Mouse (Mus musculus) mesoderm, embryonic 11.5 days (tissue): ENCODE results near the gene Ube2h.
"Not testable (repeated sequence)": the region's sequence is repeated elsewhere in the genome, so short reads cannot be mapped to it uniquely, and the experiment has no call there.

Experiments used
- DNase-seq: peaks from one replicate; pipeline ENCODE4 v3.0.0-alpha.2; 2012; ENCODE audit warnings: low read depth, low spot score

Gene Ube2h

GRCm38 (mm10) chr6:30245397-30245796 lies 58.9 kb downstream of the Ube2h start:
- no peak for DNase-seq

DNA sequence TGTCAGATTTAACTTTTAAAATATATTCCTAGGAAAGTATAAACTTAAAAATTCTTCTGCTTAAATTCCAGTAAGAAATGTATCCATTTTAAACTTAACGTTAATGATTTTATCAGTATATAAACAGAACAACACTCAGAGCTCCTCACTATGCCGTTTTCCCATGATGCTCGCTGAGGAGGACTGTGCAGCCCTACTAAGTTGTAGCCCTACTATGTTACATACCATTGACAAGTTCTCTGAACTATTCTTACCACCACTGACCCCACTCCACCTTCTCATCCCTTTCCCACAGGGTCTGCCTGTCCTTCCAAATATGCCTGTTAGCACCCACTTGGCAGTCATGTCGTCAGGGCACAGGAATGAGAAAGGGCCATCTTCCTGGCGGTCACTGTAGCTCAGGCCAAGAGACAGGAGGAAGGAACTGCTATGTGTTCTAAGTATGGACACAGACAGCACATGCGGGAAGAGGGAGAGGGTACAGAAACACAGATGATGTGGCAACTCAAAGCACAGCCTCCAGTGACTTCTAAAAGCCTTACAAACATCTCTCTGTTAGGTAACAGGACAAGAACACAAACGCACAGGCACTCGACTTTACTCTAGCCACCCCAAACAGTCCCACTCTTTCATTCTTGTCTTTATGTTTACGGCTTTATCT lies 60.9 kb downstream of the Ube2h start:
- no peak for DNase-seq

DNA sequence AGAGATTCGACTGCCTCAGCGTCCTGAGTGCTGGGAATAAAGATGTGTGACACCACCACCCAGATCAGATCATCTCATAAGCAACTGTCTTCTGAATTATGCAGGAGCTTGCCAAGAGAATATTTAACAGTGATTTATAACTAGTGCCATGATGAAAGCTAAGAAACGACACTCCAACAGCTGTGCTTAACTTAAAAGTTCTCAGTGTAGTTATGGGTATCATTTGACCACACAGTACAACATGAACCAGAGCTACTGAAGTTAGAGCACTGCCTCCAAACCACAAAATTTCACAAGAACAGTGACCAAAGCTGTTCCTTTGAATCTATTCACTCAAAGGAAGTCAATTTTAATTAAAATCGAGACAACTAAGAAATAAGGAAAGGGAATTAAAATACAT lies 61.4 kb downstream of the Ube2h start:
- DNase-seq, result no peak

DNA sequence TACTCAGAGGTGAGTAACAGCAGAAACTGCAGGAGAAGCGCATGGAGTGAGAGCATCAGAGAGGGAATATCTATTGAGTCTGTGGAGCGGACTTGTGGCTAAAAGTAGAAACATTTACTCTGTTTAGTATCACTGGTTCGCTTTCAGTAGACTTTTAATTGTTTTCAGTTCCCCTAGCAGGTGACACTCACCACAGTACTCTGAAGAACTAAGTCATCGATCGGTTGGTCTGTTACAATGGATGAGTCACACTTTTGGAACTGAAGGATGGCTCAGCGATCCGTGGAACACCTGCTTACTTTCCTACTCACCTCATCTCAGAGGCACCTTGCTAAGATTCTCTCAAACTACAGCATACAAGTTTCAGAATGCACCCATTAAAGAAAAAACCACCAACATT lies 64.2 kb downstream of the Ube2h start:
- no peak for DNase-seq

DNA sequence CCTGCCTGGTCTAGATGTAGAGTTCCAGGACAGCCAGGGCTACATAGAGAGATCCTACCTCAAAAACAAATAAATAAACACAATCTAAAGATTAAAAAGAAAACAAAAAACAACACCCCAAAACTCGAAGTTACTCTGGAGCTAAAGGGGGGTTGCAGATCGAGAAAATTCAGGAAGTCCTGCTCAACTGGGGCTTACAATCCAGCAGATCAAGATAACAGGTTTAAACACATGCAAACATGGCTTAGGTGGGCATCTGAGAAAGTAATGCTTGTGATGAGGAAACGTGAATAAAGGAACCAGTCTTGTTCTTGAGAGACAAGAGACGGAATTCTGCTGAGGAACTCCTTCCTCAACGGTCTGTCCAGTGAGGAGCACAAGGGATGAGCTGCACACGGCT lies 65.1 kb downstream of the Ube2h start:
- DNase-seq, result no peak

DNA sequence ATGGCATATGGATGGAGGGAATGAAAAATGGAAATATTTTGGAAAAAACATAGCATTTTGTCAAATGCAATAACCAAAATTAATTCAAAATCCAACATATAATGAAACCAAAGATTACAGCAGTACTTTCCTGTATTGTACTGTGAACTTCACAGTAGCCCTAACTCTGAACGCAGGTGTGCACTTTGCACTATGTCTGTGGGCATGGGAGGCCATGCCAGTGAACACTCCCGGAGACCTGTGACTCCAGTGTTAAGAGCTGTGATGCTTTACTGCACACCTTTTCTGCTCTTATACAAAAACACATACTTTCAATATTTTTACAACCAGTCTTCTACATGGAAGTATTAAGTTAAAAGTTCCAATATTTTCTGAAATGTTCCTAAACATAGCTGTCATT lies 66.3 kb downstream of the Ube2h start:
- DNase-seq, result no peak

GRCm38 (mm10) chr6:30236564-30236963 lies 67.8 kb downstream of the Ube2h start:
- DNase-seq, result no peak

DNA sequence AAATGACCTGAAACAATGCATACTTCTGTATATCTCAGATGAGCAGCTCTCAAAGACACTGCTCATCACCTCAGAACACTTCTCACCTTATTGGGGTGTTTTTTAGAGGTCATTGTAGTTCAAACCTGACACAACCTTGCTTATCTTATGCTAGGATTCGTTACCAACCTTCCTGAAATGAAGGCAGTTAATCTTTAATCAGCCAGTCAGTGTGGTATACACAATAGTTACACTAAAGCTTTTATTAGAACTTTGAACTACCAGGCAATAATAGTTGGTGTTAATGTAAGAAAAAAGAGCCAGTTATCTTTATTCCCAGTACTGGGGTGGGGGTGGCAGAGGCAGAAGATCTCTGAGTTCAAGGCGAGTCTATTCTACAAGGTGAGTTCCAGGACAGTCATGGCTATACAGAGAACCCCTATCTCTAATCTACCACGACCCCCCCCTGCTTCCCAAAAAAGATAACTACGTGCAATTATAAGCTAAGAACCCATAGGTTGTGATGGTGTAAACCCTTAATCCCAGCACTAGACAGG lies 72.5 kb downstream of the Ube2h start:
- no peak for DNase-seq

GRCm38 (mm10) chr6:30230246-30230645 lies 74.1 kb downstream of the Ube2h start:
- no peak for DNase-seq

DNA sequence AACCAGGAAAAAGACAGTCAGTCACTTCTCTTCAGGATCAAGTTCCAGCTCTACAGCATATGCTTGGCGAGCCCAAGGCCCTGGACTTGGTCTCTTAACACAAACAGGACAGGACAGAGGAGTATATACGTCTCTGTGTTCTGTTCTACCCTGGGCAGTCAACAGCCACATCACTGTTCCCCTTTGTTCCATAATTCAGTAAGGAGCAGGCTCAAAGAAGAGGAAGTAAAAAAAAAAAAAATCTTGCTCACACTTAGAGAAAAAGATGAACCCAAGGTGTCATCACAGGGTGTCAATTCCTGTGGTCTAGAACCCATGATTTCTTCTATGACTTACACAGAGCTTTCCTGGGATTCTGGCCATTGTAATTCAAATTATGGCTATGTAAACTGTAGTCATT lies 75.4 kb downstream of the Ube2h start:
- DNase-seq, result no peak

- DNase-seq, result no peak
Observed at GRCm38 (mm10) chr6:30228353-30228752, 76.0 kb downstream of the Ube2h start.

DNA sequence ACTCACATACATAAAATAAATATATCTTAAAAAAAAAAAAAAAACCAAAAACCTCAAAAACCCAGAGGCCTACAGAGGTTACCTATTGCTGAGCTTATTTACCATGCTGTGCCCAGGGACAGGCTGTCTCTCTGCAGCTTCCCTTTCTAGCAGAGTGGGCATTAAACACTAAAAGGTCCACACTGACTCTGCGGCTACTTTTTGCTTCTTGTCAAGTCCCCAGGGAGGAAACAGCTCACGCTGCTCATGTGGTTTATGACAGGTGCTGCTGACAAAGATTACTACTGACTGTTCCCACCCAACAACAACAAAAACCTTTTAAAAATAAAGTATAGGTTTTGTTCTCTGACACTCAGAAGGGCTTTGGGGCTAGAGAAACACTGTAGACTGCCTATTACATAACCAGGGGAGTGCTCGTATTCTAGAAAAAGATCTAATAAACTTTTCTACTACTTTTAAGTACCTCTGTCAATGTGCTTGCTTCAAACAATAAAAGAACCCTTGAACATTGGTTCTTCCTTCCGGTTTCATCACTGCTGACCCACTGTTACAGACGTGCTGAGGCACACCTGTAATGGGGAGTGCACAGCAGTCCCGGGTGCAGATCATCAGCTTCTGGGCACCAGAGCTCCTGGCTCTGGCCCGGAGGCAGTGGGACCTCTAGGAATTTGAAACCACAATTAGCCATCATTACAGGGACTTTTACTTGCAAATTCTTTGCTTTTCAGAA lies 77.2 kb downstream of the Ube2h start:
- DNase-seq, result no peak

GRCm38 (mm10) chr6:30224693-30225092 lies 79.6 kb downstream of the Ube2h start:
- DNase-seq, result no peak

- no peak for DNase-seq
Observed at GRCm38 (mm10) chr6:30222321-30222720, 82.0 kb downstream of the Ube2h start.

- DNase-seq, result no peak
Observed at GRCm38 (mm10) chr6:30217581-30217980, 86.8 kb downstream of the Ube2h start.

GRCm38 (mm10) chr6:30212468-30212867 lies 91.9 kb downstream of the Ube2h start:
- DNase-seq, result no peak

DNA sequence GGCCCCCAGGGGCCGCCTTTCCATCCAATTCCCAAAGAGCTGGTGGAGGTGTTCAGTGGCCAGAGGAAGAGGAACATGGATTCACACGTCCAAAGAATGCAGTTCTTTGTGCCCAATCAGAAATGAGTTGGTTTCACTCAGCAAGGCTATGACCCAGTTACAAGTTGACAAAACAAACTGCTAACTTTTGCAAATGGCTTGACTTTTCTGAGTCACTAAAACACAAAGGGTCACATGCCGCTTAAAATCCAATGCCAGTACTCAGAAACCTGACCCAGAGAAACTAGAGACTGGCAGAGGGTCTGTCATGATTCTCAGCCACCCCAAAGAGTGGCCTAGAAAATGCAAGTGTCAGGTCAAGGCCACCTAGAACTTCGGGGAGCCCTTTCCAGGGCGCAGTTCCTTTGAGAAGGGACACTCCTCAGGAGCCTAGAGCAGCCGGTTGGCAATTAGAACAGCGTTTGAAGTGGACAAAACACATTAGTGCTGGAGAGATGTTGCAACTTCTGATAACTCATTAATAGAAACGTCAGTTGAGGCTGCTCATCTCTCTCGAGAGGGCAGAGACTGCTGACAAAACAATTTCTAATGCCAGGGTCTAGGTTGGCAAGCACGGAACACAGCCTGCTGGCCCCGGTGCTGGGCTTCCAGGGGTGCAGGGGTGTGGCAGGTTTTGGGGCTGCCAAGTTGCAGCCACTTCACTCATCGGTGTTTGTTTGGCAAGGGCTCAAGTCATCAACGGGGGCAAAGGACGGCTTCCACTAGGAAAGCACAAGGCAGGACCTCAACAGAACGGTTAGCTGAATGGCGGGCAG lies 92.5 kb downstream of the Ube2h start:
- no peak for DNase-seq

GRCm38 (mm10) chr6:30210788-30211187 lies 93.6 kb downstream of the Ube2h start:
- DNase-seq, result peak; percentile 86

DNA sequence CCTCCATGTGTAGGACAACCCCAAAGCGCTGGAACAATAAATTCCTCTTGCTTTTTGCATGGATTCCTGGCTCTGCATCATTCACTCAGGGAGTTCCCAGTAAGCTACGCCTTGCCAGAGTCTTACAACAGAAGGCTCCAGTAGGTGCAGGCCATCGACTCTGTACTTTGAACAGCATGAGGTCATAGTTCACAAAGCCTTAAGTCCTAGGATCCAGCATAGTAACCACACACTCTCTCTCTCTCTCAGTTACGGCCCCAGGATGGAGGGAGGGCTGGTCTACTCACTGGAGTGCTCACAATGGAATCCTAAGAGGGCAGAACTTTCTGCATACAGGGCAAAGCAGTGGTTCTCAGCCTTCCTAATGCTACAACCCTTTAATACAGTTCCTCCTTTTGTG lies 95.5 kb downstream of the Ube2h start:
- no peak for DNase-seq

DNA sequence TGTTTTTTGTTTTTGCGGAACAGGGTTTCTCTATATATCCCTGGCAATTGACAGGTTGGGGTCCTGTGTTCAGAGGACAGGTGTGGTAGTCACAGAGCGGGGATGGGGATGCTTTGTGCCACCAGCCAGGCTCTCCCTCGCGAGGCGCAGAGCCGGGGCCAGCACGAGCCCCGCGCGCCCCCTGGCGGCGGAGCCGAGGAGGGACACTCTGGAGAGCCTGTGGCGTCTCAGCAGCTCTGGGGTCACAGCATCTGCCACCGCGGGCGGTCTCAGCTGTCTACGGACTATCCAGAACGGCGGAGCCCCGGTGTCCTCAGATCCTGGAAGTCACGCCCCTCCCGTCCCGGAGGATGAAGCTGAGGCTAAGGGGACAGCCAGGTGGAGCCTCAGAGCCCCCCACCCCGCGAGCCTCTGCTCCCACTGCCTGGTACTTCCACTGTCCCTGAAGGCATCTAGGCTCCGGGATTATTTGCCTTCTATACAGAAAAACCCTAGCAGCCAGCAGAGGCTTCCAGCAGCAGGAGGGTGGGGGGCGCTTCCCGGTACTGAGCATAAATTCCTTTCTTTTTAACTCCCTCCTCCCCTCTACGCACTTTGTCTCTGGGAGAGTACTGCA lies 98.6 kb downstream of the Ube2h start:
- peak; percentile 88 for DNase-seq

DNA sequence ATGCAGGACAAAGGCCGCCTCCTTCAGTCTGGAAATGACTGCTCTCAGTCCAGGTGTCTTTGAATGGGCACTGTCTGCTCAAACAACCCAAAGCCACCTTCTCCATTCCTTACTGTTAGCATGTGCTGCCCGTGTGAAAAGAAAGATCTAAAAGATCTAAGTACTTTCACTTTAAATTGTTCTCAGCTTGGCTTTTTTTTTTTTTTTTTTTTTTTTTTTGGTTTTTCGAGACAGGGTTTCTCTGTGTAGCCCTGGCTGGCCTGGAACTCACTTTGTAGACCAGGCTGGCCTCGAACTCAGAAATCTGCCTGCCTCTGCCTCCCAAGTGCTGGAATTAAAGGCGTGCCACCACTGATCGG lies 99.2 kb downstream of the Ube2h start:
- DNase-seq, result not testable (repeated sequence)
